8 mouse cellular contexts compared by ENCODE assay signal in the genomic region with DNA sequence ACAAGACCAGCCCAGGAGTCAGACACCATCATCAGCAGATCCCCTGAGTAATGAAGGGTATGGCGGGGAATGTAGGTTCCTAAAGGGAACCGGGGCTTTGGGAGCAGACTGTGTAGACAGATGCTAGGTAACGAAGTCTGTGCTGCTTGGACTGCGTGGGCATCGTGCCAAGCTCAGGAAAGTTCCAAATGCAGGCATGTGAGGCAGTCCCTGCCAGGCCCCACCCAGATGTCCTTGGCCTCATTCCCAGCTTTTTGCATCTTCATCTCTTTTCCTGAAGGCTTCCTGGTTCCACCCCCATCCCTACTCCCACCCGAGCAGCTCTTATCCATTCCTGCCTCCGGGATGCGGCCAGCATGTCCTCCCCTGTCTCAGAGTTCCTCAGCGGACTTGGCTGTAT. TPM values are rescaled to one million over a fixed set of nuclear protein-coding genes. Genes with fewer than 3 reads are reported as not detected.
DNase-seq lines count a peak whose midpoint lies in the region; ATAC-seq and TF ChIP-seq lines count a peak whose summit lies in the region.

No protein-coding gene starts in this region.

- no peak overlapping the region for H3K4me2 ChIP-seq in liver, postnatal 0 days (ENCODE audit: low read depth, low read length)
- H3K4me2 ChIP-seq in liver, embryonic 11.5 days = no peak overlapping the region
- no peak overlapping the region for H3K4me2 ChIP-seq in embryonic facial prominence, embryonic 12.5 days (replicated peaks)
- H3K4me2 ChIP-seq in limb, embryonic 15.5 days = no peak overlapping the region
- no peak overlapping the region for H3K4me2 ChIP-seq in stomach, embryonic 14.5 days (replicated peaks; ENCODE audit: low read depth, low read length)

- DNase-seq in liver, postnatal 0 days = peak; percentile 54
- DNase-seq in liver, embryonic 11.5 days (ENCODE audit: low spot score) = no peak
- DNase-seq in heart, adult 9 months (ENCODE audit: low spot score in 2 of 2) = peak; percentile 72 to 80
- DNase-seq in kidney, postnatal 36 days = peak; percentile 87 to 90
- no peak for DNase-seq in thymus, postnatal 10 days (ENCODE audit: low spot score in 2 of 2)

- TF ChIP-seq EP300 in liver, postnatal 0 days (IDR thresholded peaks at IDR 0.05; ENCODE audit: low read depth) = no peak

- WGBS in liver, postnatal 0 days (ENCODE audit: insufficient replicate concordance) = 61% methylated on average over 9 of the region's 9 CpGs
- WGBS in liver, embryonic 11.5 days = 63% methylated on average over 9 of the region's 9 CpGs
- whole genome bisulfite sequencing in embryonic facial prominence, embryonic 12.5 days = 63% methylated on average over 9 of the region's 9 CpGs
- WGBS in limb, embryonic 15.5 days = 27% methylated on average over 9 of the region's 9 CpGs
- WGBS in stomach, embryonic 14.5 days = 40% methylated on average over 9 of the region's 9 CpGs

- H3K9ac ChIP-seq in liver, postnatal 0 days (replicated peaks) = no peak overlapping the region
- H3K9ac ChIP-seq in liver, embryonic 11.5 days (ENCODE audit: low read depth, low read length) = no peak overlapping the region
- no peak overlapping the region for H3K9ac ChIP-seq in embryonic facial prominence, embryonic 12.5 days
- H3K9ac ChIP-seq in limb, embryonic 15.5 days = no peak overlapping the region
- H3K9ac ChIP-seq in stomach, embryonic 14.5 days (replicated peaks; ENCODE audit: low read depth, low read length) = no peak overlapping the region

- H3K4me3 ChIP-seq in liver, postnatal 0 days (ENCODE audit: low read depth, low read length) = no peak overlapping the region
- H3K4me3 ChIP-seq in liver, embryonic 11.5 days (ENCODE audit: low read depth, low read length) = no peak overlapping the region
- no peak overlapping the region for H3K4me3 ChIP-seq in embryonic facial prominence, embryonic 12.5 days
- no peak overlapping the region for H3K4me3 ChIP-seq in limb, embryonic 15.5 days
- H3K4me3 ChIP-seq in stomach, embryonic 14.5 days (ENCODE audit: low read depth, low read length) = no peak overlapping the region

- no peak for TF ChIP-seq CTCF in liver, postnatal 0 days (IDR thresholded peaks at IDR 0.05; ENCODE audit: low read depth)

- H3K9me3 ChIP-seq in liver, postnatal 0 days (ENCODE audit: low read length) = no peaks in the 10 kb centered on the region
- H3K9me3 ChIP-seq in liver, embryonic 11.5 days (ENCODE audit: control insufficient read depth, low read length) = no peaks in the 10 kb centered on the region
- no peaks in the 10 kb centered on the region for H3K9me3 ChIP-seq in embryonic facial prominence, embryonic 12.5 days
- H3K9me3 ChIP-seq in limb, embryonic 15.5 days = no peaks in the 10 kb centered on the region
- no peaks in the 10 kb centered on the region for H3K9me3 ChIP-seq in stomach, embryonic 14.5 days (ENCODE audit: control insufficient read depth, low read depth, low read length)

- peak; percentile 36; the same call in 1 of the 2 replicates for ATAC-seq in liver, postnatal 0 days
- no peak for ATAC-seq in liver, embryonic 11.5 days (replicated peaks; ENCODE audit: low FRiP score)
- 0 out of 2 replicates have a peak, but pooled peaks have one; percentile 4 for ATAC-seq in embryonic facial prominence, embryonic 12.5 days (ENCODE audit: insufficient number of reproducible peaks, insufficient read depth, low FRiP score, low TSS enrichment)
- ATAC-seq in limb, embryonic 15.5 days (ENCODE audit: insufficient number of reproducible peaks, low FRiP score, low TSS enrichment, low read depth) = peak; percentile 43
- peak; percentile 29; the same call in 1 of the 2 replicates for ATAC-seq in stomach, embryonic 14.5 days (ENCODE audit: insufficient number of reproducible peaks, insufficient read depth, low FRiP score, low read depth)

- H3K36me3 ChIP-seq in liver, postnatal 0 days (replicated peaks; ENCODE audit: insufficient read depth, low read length) = no peaks in the 10 kb centered on the region
- no peaks in the 10 kb centered on the region for H3K36me3 ChIP-seq in liver, embryonic 11.5 days (ENCODE audit: control insufficient read depth, insufficient read depth, low read length)
- no peaks in the 10 kb centered on the region for H3K36me3 ChIP-seq in embryonic facial prominence, embryonic 12.5 days
- no peaks in the 10 kb centered on the region for H3K36me3 ChIP-seq in limb, embryonic 15.5 days
- H3K36me3 ChIP-seq in stomach, embryonic 14.5 days (ENCODE audit: control insufficient read depth, insufficient read depth, low read length) = no peaks in the 10 kb centered on the region

- H3K27ac ChIP-seq in liver, postnatal 0 days (ENCODE audit: low read depth) = no peak overlapping the region
- no peak overlapping the region for H3K27ac ChIP-seq in liver, embryonic 11.5 days (ENCODE audit: low read depth, low read length)
- H3K27ac ChIP-seq in embryonic facial prominence, embryonic 12.5 days = no peak overlapping the region
- H3K27ac ChIP-seq in limb, embryonic 15.5 days = no peak overlapping the region
- no peak overlapping the region for H3K27ac ChIP-seq in stomach, embryonic 14.5 days (ENCODE audit: low read length)

- H3K27me3 ChIP-seq in liver, postnatal 0 days (ENCODE audit: insufficient read depth, low read length) = 0 out of 2 replicates have a peak, but pooled peaks cover 3% of the 10 kb centered on the region
- H3K27me3 ChIP-seq in liver, embryonic 11.5 days (replicated peaks; ENCODE audit: control insufficient read depth, insufficient read depth, low read length) = peaks cover 9% of the 10 kb centered on the region
- H3K27me3 ChIP-seq in embryonic facial prominence, embryonic 12.5 days = no peaks in the 10 kb centered on the region
- 0 out of 2 replicates have a peak, but pooled peaks cover 7% of the 10 kb centered on the region for H3K27me3 ChIP-seq in limb, embryonic 15.5 days
- H3K27me3 ChIP-seq in stomach, embryonic 14.5 days (ENCODE audit: control insufficient read depth, insufficient read depth, low read length) = no peaks in the 10 kb centered on the region

- 0 out of 2 replicates have a peak, but pooled peaks cover 3% of the 10 kb centered on the region for H3K4me1 ChIP-seq in liver, postnatal 0 days (ENCODE audit: insufficient read depth)
- peaks cover 8% of the 10 kb centered on the region for H3K4me1 ChIP-seq in liver, embryonic 11.5 days (replicated peaks; ENCODE audit: control insufficient read depth, insufficient read depth, low read length)
- H3K4me1 ChIP-seq in embryonic facial prominence, embryonic 12.5 days = peaks cover 12% of the 10 kb centered on the region
- peaks cover 10% of the 10 kb centered on the region for H3K4me1 ChIP-seq in limb, embryonic 15.5 days
- H3K4me1 ChIP-seq in stomach, embryonic 14.5 days (ENCODE audit: control insufficient read depth, insufficient read depth, low read length) = peaks cover 4% of the 10 kb centered on the region; the same call in 1 of the 2 replicates

RNA-seq across cellular contexts. Expression of a gene that starts 6.5 kb away (rescaled TPM):
- polyA plus RNA-seq in liver, postnatal 0 days (2015; fragmentation: Nextera tagmentation; extraction: Ambion mirVana) = 5.2 and 6.5 TPM in 2 replicates
- 13.6 and 14.2 TPM in 2 replicates for polyA plus RNA-seq in liver, embryonic 11.5 days (2014; fragmentation: Nextera tagmentation; extraction: Ambion mirVana)
- 130 and 138 TPM in 2 replicates for polyA plus RNA-seq in embryonic facial prominence, embryonic 12.5 days (2016; fragmentation: Nextera tagmentation; extraction: Ambion mirVana)
- polyA plus RNA-seq in limb, embryonic 15.5 days (2015; fragmentation: Nextera tagmentation; extraction: Ambion mirVana) = 23.0 and 29.0 TPM in 2 replicates
- 32.8 and 33.6 TPM in 2 replicates for polyA plus RNA-seq in stomach, embryonic 14.5 days (2014; fragmentation: Nextera tagmentation; extraction: Ambion mirVana)

Comparison
In these comparisons a context has a peak if more than half of its experiments do, and no peak if none do; other contexts are left out.
1. DNase-seq: peak in liver, postnatal 0 days (single experiment), heart, adult 9 months (2 of 2) and kidney, postnatal 36 days (2 of 2); none in liver, embryonic 11.5 days (single experiment) and thymus, postnatal 10 days (0 of 2).